Mouse (Mus musculus) hindbrain, embryonic 16.5 days (tissue): ENCODE measurements at regions not wholly inside any gene's neighbourhood (a gene's known extent, or its start where the extent isn't known, plus 50 kb on each side); places are given as distances from the start of the nearest gene placed in this dataset.

Source experiments
- ATAC-seq: fragments of 200-750 bp; cut with Nextera tagmentation; 2 replicates; pipeline ENCODE4 v1.8.0; 2017; ENCODE audit warnings: moderate TSS enrichment, moderate library complexity
- H3K27ac ChIP-seq: fragments of 300-500 bp; sonication (generic); 2 replicates; pipeline ENCODE4 v1.5.1; 2014; ENCODE audit warnings: low read depth, mild to moderate bottlenecking, control low read depth, low read length, moderate library complexity
- H3K27me3 ChIP-seq: fragments of 300-500 bp; sonication (generic); replicated peaks from 2 replicates; pipeline ENCODE4 v1.6.1; 2014; ENCODE audit warnings: low read length; ENCODE audit not compliant: control insufficient read depth, insufficient read depth
- H3K36me3 ChIP-seq: fragments of 300-500 bp; sonication (generic); 2 replicates; pipeline ENCODE4 v1.6.1; 2014; ENCODE audit warnings: mild to moderate bottlenecking, low read length, moderate library complexity, mixed read lengths; ENCODE audit not compliant: control insufficient read depth, insufficient read depth
- H3K4me1 ChIP-seq: fragments of 300-500 bp; sonication (generic); 2 replicates; pipeline ENCODE4 v1.6.1; 2014; ENCODE audit warnings: low read depth, low read length; ENCODE audit not compliant: control insufficient read depth, insufficient read depth
- H3K4me2 ChIP-seq: fragments of 300-500 bp; sonication (generic); 2 replicates; pipeline ENCODE4 v1.6.1; 2014; ENCODE audit warnings: mild to moderate bottlenecking, low read length, control low read depth, moderate library complexity
- H3K4me3 ChIP-seq: fragments of 300-500 bp; sonication (generic); 2 replicates; pipeline ENCODE4 v1.5.1; 2014; ENCODE audit warnings: mild to moderate bottlenecking, low read length, control low read depth, moderate library complexity
- H3K9ac ChIP-seq: fragments of 300-500 bp; sonication (generic); 2 replicates; pipeline ENCODE4 v1.6.1; 2014; ENCODE audit warnings: low read depth, mild to moderate bottlenecking, control low read depth, low read length, moderate library complexity
- H3K9me3 ChIP-seq: fragments of 300-500 bp; sonication (generic); 2 replicates; pipeline ENCODE4 v1.6.1; 2014; ENCODE audit warnings: mild to moderate bottlenecking, low read length, moderate library complexity; ENCODE audit not compliant: control insufficient read depth
- WGBS: fragments of 180-500 bp; shearing (Covaris S2); extraction: QIAGEN DNeasy Blood & Tissue Kit; methylation state at CpG from one replicate; pipeline ENCODE4 v1.1.7; 2014; 5-methylcytosine and 5-hydroxymethylcytosine counted together

DNA sequence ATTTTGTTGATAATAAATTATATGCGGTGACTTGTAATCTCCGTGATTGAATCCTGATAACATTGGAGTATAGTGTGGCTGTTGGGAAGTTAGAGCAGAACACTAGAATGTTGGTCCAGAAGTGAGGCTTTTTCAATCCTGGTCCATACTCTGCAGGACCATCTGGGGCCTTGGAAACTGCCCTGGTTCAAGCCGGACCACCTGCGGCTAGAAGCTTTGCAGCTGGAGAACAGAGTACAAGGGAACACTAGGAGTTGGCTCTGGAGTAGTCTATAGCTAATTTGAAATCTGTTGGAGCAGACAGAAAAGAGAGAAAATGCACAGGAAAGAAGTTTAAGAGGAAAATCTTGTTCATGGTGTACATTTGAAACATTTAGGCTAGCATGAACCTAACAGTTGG is 79.0 kb downstream of the Casp12 start:
- 84% methylated on average over 4 of the region's 4 CpGs for WGBS
- Histone ChIP-seq H3K36me3 (no peaks in the 10 kb centered on the region), H3K27me3 (no peaks in the 10 kb centered on the region), H3K9me3 (no peaks in the 10 kb centered on the region), H3K4me2 (no peak overlapping the region), H3K4me3 (no peak overlapping the region), H3K4me1 (no peaks in the 10 kb centered on the region), H3K27ac (no peak overlapping the region), H3K9ac (no peak overlapping the region)
- no peak for ATAC-seq

DNA sequence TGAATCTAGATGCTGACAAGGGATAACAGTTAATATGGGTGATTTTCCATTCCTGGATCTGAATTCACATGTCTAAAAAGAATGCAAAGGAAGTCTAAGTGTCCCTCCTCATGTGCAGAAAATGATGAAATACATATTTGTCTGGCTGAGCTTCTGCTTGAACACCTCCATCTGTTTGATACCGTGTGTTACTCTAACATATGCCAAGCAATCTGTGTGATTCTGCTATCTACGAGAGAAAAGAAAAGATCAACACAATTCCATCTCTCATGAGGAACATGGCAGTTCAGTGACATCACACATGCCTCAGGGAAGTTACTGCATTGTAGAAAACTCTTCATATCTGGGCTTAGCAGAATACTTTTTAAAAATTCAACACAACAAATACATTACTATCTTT is 103.0 kb downstream of the Casp12 start:
- Histone ChIP-seq H3K9ac (no peak overlapping the region), H3K36me3 (no peaks in the 10 kb centered on the region), H3K4me1 (no peaks in the 10 kb centered on the region), H3K27me3 (no peaks in the 10 kb centered on the region), H3K9me3 (peaks cover 2% of the 10 kb centered on the region; the same call in 1 of the 2 replicates), H3K4me2 (no peak overlapping the region), H3K27ac (no peak overlapping the region), H3K4me3 (no peak overlapping the region)
- ATAC-seq, result no peak
- WGBS, result 82% methylated on average over 2 of the region's 2 CpGs

DNA sequence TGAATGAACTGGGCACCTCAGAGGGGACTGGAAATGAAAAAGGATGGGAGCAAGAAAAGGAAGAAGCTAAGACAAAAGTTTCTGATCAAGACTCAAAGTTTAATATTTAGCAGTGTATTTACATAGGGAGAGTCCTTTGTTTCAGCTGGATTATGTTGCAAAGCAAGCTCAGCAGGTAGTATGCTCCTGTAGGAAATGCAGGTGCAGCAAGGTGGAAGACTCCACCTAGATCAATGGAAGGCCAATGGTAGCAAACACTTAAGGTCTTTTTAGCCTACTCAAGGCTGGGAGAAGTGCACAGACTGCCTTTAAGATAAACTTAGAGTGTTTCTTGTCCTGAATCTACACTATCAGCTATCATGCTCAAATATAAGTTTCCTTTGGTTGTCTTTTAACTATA is 111.4 kb downstream of the Casp12 start:
- Histone ChIP-seq H3K4me1 (no peaks in the 10 kb centered on the region), H3K36me3 (no peaks in the 10 kb centered on the region), H3K27me3 (no peaks in the 10 kb centered on the region), H3K9ac (no peak overlapping the region), H3K27ac (no peak overlapping the region), H3K4me3 (no peak overlapping the region), H3K4me2 (no peak overlapping the region), H3K9me3 (no peaks in the 10 kb centered on the region)
- no peak for ATAC-seq

DNA sequence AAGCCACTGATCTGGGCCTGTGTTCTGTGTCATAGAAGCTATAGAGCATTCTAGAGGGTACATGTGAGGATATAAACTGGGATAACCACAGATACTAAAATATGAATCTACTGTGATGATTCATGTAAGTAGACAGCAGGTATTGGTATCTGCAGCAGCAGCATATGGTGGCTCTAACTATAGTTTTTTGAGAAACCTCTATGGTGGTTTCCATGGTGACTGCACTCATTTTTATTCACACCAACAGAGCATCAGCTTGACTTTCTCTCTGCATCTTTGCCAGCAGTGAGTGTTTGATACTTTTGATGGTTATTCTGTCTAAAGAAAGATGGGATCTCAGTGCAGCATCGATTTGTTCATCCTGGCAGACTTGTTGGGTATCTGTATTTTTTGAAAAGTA is 126.8 kb downstream of the Casp12 start:
- H3K9me3 ChIP-seq, result no peaks in the 10 kb centered on the region
- no peak overlapping the region for H3K9ac ChIP-seq
- ATAC-seq, result no peak
- H3K27me3 ChIP-seq, result no peaks in the 10 kb centered on the region
- H3K4me1 ChIP-seq, result no peaks in the 10 kb centered on the region
- H3K4me2 ChIP-seq, result no peak overlapping the region
- WGBS, result 76% methylated on average over 1 of the region's 1 CpGs
- H3K27ac ChIP-seq, result no peak overlapping the region
- no peak overlapping the region for H3K4me3 ChIP-seq
- no peaks in the 10 kb centered on the region for H3K36me3 ChIP-seq

DNA sequence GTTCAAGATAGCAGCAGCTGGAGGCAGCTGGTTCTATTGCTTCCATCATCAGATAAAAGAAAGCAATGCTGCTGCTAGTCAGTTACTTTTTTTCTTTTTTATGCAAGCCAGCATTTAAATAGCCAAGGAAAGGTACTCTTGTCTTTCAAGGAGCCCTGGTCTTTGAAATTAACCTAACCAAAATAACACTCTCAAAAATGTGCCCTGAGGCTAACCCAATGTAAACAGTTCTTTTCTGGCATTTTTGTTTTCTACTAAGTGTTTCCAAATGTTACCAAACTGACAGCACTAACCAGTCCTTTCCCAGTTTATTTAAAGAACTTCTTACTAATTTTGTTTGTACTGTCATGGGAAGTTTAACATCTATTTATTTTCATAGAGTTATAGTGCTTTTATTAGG is 129.0 kb downstream of the Casp12 start:
- H3K36me3 ChIP-seq, result no peaks in the 10 kb centered on the region
- no peak overlapping the region for H3K4me3 ChIP-seq
- H3K9me3 ChIP-seq, result no peaks in the 10 kb centered on the region
- no peak overlapping the region for H3K9ac ChIP-seq
- no peak overlapping the region for H3K4me2 ChIP-seq
- no peak overlapping the region for H3K27ac ChIP-seq
- no peaks in the 10 kb centered on the region for H3K4me1 ChIP-seq
- no peaks in the 10 kb centered on the region for H3K27me3 ChIP-seq
- ATAC-seq, result no peak

DNA sequence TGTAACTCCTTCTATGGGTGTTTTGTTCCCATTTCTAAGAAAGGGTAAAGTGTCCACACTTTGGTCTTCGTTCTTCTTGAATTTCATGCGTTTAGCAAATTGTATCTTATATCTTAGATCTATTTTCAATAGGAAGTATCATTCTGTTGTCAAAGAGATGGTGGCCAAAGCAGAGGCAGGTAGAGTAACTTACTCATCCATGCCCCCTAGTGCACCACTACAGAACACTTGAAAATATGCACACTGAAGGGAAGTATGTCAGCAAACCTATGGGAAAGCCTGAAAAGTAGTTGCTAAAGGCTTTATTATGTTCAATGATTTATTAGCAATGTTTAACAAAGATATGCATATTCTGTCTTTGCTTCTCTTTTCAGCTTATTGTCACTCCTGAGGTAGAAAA is 140.0 kb downstream of the Casp12 start:
- Histone ChIP-seq H3K4me3 (no peak overlapping the region), H3K4me2 (no peak overlapping the region), H3K9ac (no peak overlapping the region), H3K4me1 (no peaks in the 10 kb centered on the region), H3K9me3 (no peaks in the 10 kb centered on the region), H3K36me3 (no peaks in the 10 kb centered on the region), H3K27me3 (no peaks in the 10 kb centered on the region), H3K27ac (no peak overlapping the region)
- 92% methylated on average over 2 of the region's 2 CpGs for WGBS
- no peak for ATAC-seq

DNA sequence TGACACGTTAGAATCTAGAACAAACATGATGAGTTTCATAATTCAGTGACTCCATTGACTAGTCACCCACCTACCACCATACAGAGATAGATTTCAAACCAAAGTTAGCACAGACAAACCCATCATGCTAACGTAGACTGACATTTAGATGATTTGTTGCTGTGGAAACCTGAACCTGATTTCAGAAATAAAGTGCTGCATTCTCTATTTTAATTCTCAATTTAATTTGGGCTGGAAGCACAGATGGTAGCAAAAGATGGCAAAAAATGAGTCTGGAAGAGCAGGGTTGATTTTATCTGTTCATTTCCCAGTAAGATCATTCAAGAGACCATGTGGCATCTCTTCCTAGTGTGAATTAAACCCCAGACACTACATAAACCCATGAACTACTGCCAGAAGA is 151.6 kb downstream of the Casp12 start:
- no peaks in the 10 kb centered on the region for H3K27me3 ChIP-seq
- no peak overlapping the region for H3K9ac ChIP-seq
- no peak for ATAC-seq
- no peaks in the 10 kb centered on the region for H3K36me3 ChIP-seq
- no peak overlapping the region for H3K4me2 ChIP-seq
- no peaks in the 10 kb centered on the region for H3K9me3 ChIP-seq
- 78% methylated on average over 2 of the region's 2 CpGs for WGBS
- H3K27ac ChIP-seq, result no peak overlapping the region
- no peaks in the 10 kb centered on the region for H3K4me1 ChIP-seq
- H3K4me3 ChIP-seq, result no peak overlapping the region

DNA sequence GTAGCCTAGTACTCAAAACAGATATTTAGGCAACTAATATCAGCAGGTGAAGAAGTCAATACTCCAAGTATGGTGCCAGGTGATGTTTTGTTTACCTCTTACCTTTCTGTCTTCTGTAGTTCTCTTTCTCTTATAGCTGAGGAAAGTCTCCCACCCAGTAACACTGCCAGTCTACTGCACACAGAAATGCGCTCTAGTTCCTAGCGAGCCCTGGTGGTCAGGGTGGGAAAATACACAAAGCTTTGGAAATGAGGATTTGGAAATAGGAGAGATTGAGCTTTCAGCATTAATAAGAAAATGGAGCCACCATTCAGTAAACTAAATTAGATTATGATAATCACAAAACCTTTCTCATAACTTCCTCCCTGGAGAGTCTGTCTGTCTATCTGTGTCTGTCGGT is 153.1 kb downstream of the Casp12 start:
- ATAC-seq, result no peak
- no peak overlapping the region for H3K27ac ChIP-seq
- no peaks in the 10 kb centered on the region for H3K36me3 ChIP-seq
- no peaks in the 10 kb centered on the region for H3K4me1 ChIP-seq
- H3K4me3 ChIP-seq, result no peak overlapping the region
- no peaks in the 10 kb centered on the region for H3K9me3 ChIP-seq
- H3K4me2 ChIP-seq, result no peak overlapping the region
- H3K9ac ChIP-seq, result no peak overlapping the region
- WGBS, result 59% methylated on average over 3 of the region's 3 CpGs
- no peaks in the 10 kb centered on the region for H3K27me3 ChIP-seq

DNA sequence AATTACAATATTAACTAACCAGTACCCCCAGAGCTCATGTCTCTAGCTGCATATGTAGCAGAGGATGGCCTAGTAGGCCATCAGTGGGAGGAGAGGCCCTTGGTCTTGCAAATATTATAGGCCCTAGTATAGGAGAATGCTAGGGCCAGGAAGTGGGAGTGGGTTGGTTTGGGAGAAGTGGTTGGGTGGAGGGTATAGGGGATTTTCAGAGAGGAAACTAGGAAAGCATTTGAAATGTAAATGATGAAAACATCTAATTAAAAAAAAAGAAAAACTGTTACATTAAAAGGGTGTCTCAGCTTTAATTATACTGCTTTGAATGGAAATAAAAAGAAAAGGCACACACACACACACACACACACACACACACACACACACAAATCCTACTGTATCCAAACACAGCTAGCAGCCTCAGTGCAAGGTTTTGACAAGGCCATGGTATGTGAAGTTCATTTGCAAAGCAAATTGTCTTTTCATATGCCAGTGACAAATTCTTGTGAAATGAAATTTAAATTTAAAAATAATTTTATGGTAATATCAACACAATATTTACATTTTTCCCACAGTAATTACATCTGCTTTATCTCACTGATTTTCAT is 180.6 kb downstream of the Casp12 start:
- no peak overlapping the region for H3K4me2 ChIP-seq
- no peak for ATAC-seq
- H3K4me1 ChIP-seq, result no peaks in the 10 kb centered on the region
- no peaks in the 10 kb centered on the region for H3K27me3 ChIP-seq
- peaks cover 4% of the 10 kb centered on the region; the same call in 1 of the 2 replicates for H3K9me3 ChIP-seq
- no peak overlapping the region for H3K9ac ChIP-seq
- no peaks in the 10 kb centered on the region for H3K36me3 ChIP-seq
- H3K4me3 ChIP-seq, result no peak overlapping the region
- no peak overlapping the region for H3K27ac ChIP-seq

DNA sequence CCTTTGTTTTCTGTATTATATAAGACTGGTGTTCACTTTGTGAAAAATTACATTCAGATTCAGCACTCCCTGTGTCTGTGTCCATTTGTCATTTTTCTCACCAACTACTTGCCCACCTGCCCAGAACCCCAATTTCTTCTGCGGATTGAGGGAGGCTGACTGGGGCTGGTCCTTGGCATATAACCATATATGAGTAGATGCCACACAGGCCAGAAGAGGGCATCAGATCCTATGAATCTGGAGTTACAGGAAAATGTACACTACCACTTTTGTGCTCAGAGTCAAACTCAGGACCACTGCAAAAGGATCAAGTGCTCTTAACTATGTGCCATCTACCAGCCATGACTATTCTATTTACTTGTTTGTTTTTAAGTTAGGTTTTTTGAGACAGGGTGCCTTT is 197.4 kb downstream of the Casp12 start:
- no peaks in the 10 kb centered on the region for H3K36me3 ChIP-seq
- WGBS, result 85% methylated on average over 1 of the region's 1 CpGs
- ATAC-seq, result no peak
- H3K9me3 ChIP-seq, result no peaks in the 10 kb centered on the region
- H3K4me2 ChIP-seq, result no peak overlapping the region
- H3K4me3 ChIP-seq, result no peak overlapping the region
- no peaks in the 10 kb centered on the region for H3K4me1 ChIP-seq
- H3K27me3 ChIP-seq, result no peaks in the 10 kb centered on the region
- no peak overlapping the region for H3K27ac ChIP-seq
- no peak overlapping the region for H3K9ac ChIP-seq
